Mouse (Mus musculus) fibroblast of lung, adult 2 months (primary cell): ENCODE results near the gene Bms1.

Source experiments
- DNase-seq: peaks from one replicate; pipeline ENCODE4 v3.0.0-alpha.2; 2011; ENCODE audit warnings: low read depth

Gene Bms1

DNA sequence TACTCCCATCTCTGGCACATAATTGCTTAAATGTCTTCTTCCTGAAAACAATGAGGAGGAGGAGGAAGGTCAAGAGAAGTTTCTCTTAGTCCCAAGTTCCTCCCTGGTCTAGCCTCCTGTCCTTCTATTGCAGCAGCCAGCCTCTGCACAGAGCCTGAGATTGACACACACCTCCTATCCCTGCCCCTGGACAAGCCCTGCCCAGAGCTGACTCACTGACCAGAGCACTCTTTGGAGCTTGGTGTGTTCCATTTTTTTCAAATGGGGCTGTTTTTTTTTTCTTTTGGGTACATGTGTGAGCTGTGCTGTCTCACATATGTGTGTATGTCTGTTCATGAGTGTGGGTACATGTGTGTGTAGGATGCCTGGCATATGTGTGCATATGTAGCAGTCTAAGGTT is 53.5 kb downstream of the Bms1 start:
- no peak for DNase-seq

DNA sequence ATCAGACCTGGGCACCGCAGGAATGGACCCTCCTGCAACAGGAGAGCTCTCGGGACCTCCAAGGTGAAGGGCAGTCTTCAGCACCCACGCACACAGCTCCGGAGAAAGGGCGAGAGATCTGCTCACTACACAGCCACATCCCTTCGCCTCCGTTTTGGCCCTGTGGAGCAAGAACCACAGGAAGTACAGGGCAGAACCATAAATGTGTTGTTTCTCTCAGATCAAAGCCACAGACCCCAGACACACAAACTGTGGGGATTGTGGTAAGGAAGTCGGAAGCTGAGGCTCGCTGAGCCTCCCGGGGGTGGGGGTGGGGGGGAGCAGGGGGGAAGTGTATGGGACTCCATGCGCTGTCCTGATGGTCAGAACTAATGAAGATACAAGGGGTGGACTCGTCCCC is 68.9 kb downstream of the Bms1 start:
- no peak for DNase-seq

DNA sequence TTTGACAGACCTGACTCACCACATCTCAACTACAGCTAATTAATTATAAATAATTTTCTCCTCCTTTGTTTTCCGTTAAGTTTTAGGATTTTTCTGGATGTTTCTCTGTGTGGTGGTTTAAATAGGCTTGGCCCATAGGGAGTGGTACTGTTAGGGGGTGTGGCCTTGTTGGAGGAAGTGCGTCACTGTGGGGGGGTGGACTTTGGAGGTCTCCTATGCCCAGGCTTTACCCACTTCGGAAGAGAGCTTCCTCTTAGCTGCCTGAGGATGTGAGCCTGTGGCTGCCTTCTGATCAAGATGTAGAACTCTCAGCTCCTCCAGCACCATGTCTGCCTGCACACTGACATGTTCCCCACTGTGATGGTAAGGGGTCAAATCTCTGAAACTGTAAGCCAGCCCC is 71.1 kb downstream of the Bms1 start:
- DNase-seq: no peak

DNA sequence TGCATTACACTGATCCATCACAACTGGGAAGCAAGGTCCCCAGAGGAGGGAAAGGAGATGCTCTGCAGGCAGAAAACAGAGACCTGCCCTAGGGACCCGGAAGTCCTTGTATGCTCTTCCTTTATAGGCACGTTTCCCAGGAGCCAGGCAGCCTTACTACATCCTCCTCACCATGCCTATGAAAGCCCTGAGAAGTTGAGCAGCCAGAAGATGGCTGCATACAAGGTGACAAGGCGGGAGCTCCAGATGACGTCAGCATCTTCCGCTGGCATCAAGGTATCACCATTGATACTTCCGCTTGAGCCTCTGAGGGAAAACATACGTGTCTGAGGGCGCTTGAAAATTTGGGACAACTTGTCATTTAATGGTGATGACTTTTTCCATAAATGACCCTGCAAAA is 72.0 kb downstream of the Bms1 start:
- DNase-seq: no peak

DNA sequence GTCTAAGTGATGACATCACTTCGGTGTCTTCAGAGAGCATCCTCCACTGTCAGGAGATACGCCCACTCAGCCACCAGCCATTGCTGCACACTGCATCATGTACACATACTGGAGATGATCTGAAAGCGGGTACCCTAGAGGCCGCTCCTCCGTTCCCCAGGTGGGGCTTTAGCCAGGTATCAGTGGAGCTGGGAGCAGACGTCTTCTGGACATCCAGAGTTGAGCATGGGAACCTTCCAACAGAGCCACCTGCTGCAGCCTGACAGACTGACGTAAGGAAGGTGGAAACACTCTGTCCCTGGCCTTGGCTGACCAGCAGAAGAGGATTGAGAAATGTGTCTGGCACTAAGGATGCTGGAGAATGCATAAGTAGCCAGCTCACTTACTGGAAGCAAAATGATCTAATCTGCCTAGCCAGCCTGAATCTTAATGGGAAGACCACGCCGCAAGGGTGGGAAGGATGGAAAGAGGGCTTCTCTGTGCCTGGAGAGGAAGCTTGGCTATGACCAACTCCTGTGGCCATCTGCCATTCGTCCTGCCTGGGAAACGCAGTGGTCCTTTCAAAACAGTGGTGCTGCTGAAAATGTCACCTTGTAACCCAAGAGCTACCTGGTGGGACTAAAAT is 77.3 kb downstream of the Bms1 start:
- no peak for DNase-seq

DNA sequence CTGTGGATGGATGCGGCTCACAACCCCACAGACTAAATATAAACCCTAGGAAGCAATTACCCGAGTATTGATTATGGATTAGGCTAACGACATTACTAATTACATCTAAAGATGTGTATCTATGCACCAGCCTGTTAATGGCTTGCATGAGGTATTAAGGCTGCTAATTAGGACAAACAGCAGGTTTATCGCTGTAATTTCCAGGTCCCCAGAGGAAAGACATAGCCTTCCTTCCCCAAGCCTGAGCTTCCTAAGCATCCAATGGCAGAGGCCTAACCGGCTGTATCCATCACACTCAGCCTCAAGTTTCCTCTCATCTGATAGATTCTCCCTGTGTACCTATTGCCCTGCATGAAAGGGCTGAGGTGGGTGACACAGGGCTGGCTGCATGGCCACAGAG is 81.6 kb downstream of the Bms1 start:
- DNase-seq: no peak

DNA sequence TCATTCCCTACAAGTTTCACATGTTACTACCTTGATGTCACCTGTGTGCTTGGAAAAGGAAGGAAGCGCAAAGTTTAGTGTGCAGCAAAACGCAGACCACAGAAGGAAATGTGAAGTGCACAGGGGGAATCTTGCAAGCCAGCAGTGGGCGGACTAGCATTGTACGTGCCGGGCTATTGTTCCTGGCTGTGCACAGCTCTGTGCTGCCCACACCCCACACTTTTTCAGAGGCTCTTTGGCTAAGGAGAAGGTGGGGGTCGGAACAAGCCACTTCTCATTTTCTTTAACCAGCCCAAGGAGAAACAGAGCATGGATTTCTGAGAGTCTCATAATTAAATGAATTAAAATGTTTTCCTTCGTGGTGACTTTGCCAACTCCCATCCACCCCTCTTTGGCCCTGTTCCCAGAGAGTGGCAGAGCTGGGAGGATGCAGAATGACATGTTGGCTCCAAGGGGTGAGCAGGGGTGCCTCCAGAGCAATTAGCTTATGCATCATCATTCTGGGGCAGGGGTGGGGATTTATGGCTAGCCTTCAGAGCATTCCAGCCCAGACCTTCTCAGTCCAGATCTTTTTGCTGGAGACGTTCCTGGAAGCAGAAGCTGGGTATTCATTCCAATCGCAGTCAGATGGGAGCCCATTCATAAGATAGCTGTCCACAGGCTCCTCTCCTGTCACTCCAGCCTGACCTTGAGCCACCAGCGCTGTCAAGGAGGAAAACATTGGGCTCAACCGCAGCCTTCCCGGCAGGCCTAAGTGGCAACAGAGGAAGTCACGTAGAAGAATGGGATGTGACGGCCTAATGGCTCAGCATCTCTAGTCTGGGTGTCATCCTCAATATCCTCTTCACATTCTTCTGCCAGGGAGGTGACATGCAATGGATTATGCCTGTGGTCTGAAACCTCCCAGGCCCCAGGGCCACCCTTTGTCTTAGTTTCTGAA is 82.5 kb downstream of the Bms1 start:
- no peak for DNase-seq

- no peak for DNase-seq
Measured at GRCm38 (mm10) chr6:118335934-118336450, 83.3 kb downstream of the Bms1 start.

GRCm38 (mm10) chr6:118333861-118334260 is 85.4 kb downstream of the Bms1 start:
- no peak for DNase-seq
